Mouse (Mus musculus): Measurements from ENCODE around the gene Fam168a.

Fam168a gene

GRCm38 (mm10) chr7:100862353-100862752 lies 155.9 kb downstream of the Fam168a start:
- peak; percentile 21 for DNase-seq (ENCODE audit: low read depth, low spot score)

GRCm38 (mm10) chr7:100862828-100863638 lies 156.6 kb downstream of the Fam168a start, which contains the start of gene Relt:
TSS of gene Relt (minus strand) at chr7:100863446.
- DNase-seq (ENCODE audit: low read depth, low spot score) = peak; percentile 89

- peak; percentile 75 for DNase-seq (ENCODE audit: low read depth, low spot score)
Measured at GRCm38 (mm10) chr7:100866675-100867074, 160.2 kb downstream of the Fam168a start.

GRCm38 (mm10) chr7:100867561-100867960 lies 161.1 kb downstream of the Fam168a start:
- no peak for DNase-seq (ENCODE audit: low read depth, low spot score)

GRCm38 (mm10) chr7:100868551-100868950 lies 162.1 kb downstream of the Fam168a start:
- no peak for DNase-seq (ENCODE audit: low read depth, low spot score)

GRCm38 (mm10) chr7:100869877-100870629 lies 163.6 kb downstream of the Fam168a start:
- DNase-seq (ENCODE audit: low read depth, low spot score) = no peak

GRCm38 (mm10) chr7:100871355-100871754 lies 164.9 kb downstream of the Fam168a start:
- no peak for DNase-seq (ENCODE audit: low read depth, low spot score)

- no peak for DNase-seq (ENCODE audit: low read depth, low spot score)
Measured at GRCm38 (mm10) chr7:100871892-100872291, 165.5 kb downstream of the Fam168a start.

GRCm38 (mm10) chr7:100873197-100873596 lies 166.8 kb downstream of the Fam168a start:
- DNase-seq (ENCODE audit: low read depth, low spot score) = no peak

GRCm38 (mm10) chr7:100875822-100876221 lies 169.4 kb downstream of the Fam168a start:
- no peak for DNase-seq (ENCODE audit: low read depth, low spot score)

GRCm38 (mm10) chr7:100876293-100876692 lies 169.9 kb downstream of the Fam168a start:
- no peak for DNase-seq (ENCODE audit: low read depth, low spot score)

- no peak for DNase-seq (ENCODE audit: low read depth, low spot score)
Measured at GRCm38 (mm10) chr7:100876771-100877170, 170.3 kb downstream of the Fam168a start.

- peak; percentile 62 for DNase-seq (ENCODE audit: low read depth, low spot score)
Measured at GRCm38 (mm10) chr7:100879595-100879994, 173.2 kb downstream of the Fam168a start.

GRCm38 (mm10) chr7:100881531-100881930 lies 175.1 kb downstream of the Fam168a start:
- no peak for DNase-seq (ENCODE audit: low read depth, low spot score)

GRCm38 (mm10) chr7:100881950-100882349 lies 175.5 kb downstream of the Fam168a start:
- DNase-seq (ENCODE audit: low read depth, low spot score) = no peak

GRCm38 (mm10) chr7:100884460-100884859 lies 178.0 kb downstream of the Fam168a start:
- DNase-seq (ENCODE audit: low read depth, low spot score) = no peak

GRCm38 (mm10) chr7:100886535-100886934 lies 180.1 kb downstream of the Fam168a start:
- peak; percentile 64 for DNase-seq (ENCODE audit: low read depth, low spot score)

Measured in 3T3-L1 (cell line).